Mouse (Mus musculus): Measurements from ENCODE around the gene Plxnc1.

- no peak for TF ChIP-seq E2F4 (IDR thresholded peaks at IDR 0.05; ENCODE audit: insufficient replicate concordance, low read depth, low read length)
- TF ChIP-seq CHD1 (IDR thresholded peaks at IDR 0.05; ENCODE audit: low read depth, low read length): no peak
- TF ChIP-seq JUN (IDR thresholded peaks at IDR 0.05; ENCODE audit: insufficient read depth, low read depth, low read length): no peak
- no peak for TF ChIP-seq USF1 (IDR thresholded peaks at IDR 0.05; ENCODE audit: low read depth, low read length)
- TF ChIP-seq MEF2A (IDR thresholded peaks at IDR 0.05; ENCODE audit: borderline replicate concordance, low read depth, low read length): no peak; the same call in 1 of the 2 replicates
- TF ChIP-seq ZMIZ1 (IDR thresholded peaks at IDR 0.05; ENCODE audit: low read depth, low read length): no peak
- TF ChIP-seq POLR2A (IDR thresholded peaks at IDR 0.05; ENCODE audit: low read depth, low read length): no peak
- peak; percentile 43 to 90 for TF ChIP-seq CTCF (conservative IDR thresholded peaks at IDR 0.05 in 1 of 2, IDR thresholded peaks at IDR 0.05 in 1 of 2; ENCODE audit: low read depth in 2 of 2, low read length in 2 of 2)
- TF ChIP-seq POLR2AphosphoS2 (IDR thresholded peaks at IDR 0.05; ENCODE audit: low read depth, low read length): no peak
- TF ChIP-seq GABPA (IDR thresholded peaks at IDR 0.05; ENCODE audit: insufficient replicate concordance, low read depth, low read length): no peak
Measured at GRCm38 (mm10) chr10:94991564-94992097, 47.0 kb upstream of the Plxnc1 start.

Measured in CH12.LX (cell line).